Mouse (Mus musculus) CH12.LX (cell line): Measurements from ENCODE around the gene Cd163. TPM values are rescaled to one million over a fixed set of nuclear protein-coding genes. Genes with fewer than 3 reads are reported as not detected.

ENCODE experiments used
- DNase-seq: peaks from one replicate; pipeline ENCODE4 v3.0.0-alpha.2; 2013; ENCODE audit errors: extremely low read depth
- H3K27ac ChIP-seq: 2 replicates; pipeline ENCODE4 v1.5.1; 2012; ENCODE audit warnings: low read depth, mild to moderate bottlenecking, control low read depth, moderate library complexity; ENCODE audit not compliant: insufficient read depth
- H3K27me3 ChIP-seq: replicated peaks from 2 replicates; pipeline ENCODE3; 2012; ENCODE audit warnings: inconsistent platforms
- H3K36me3 ChIP-seq, 2 experiments: replicated peaks in 1 of 2; 2 replicates each; pipeline versions ENCODE3 to v1.6.1; 2012; ENCODE audit warnings: inconsistent platforms in 1 of 2, low read length in 1 of 2, mild to moderate bottlenecking in 1 of 2, mixed read lengths in 1 of 2, moderate library complexity in 1 of 2; ENCODE audit not compliant: control insufficient read depth in 1 of 2, insufficient read depth in 1 of 2
- H3K4me1 ChIP-seq, 2 experiments: 2 replicates each; pipeline ENCODE4 v1.6.1; 2012; ENCODE audit warnings: inconsistent platforms in 1 of 2, moderate library complexity in 1 of 2; ENCODE audit not compliant: insufficient read depth in 2 of 2, control insufficient read depth in 1 of 2
- H3K4me2 ChIP-seq: 2 replicates; pipeline ENCODE4 v1.6.1; 2012; ENCODE audit warnings: low read depth, mild to moderate bottlenecking, control low read depth; ENCODE audit not compliant: poor library complexity, insufficient read depth, severe bottlenecking
- H3K4me3 ChIP-seq, 3 experiments: fragments of 150-350 bp in 1 of 3; sonication (generic) in 1 of 3; replicated peaks in 1 of 3; 2 replicates each; pipeline versions ENCODE3 to v1.5.1; 2011 to 2012; ENCODE audit warnings: low read depth in 2 of 3, low read length in 2 of 3, mild to moderate bottlenecking in 2 of 3, moderate library complexity in 2 of 3, control low read depth in 1 of 3, improper control_type of control experiment in 1 of 3, inconsistent platforms in 1 of 3, mixed read lengths in 1 of 3; ENCODE audit not compliant: poor library complexity in 1 of 3
- H3K79me2 ChIP-seq: replicated peaks from 2 replicates; pipeline ENCODE4 v1.6.1; 2012; ENCODE audit warnings: mild to moderate bottlenecking, moderate library complexity; ENCODE audit not compliant: control insufficient read depth, poor library complexity, insufficient read depth, severe bottlenecking; ENCODE audit errors: extremely low read depth
- H3K9ac ChIP-seq: 2 replicates; pipeline ENCODE4 v1.6.1; 2012; ENCODE audit warnings: low read depth, mild to moderate bottlenecking, control low read depth, moderate library complexity; ENCODE audit not compliant: insufficient read depth
- H3K9me3 ChIP-seq: replicated peaks from 2 replicates; pipeline ENCODE3; 2012; ENCODE audit warnings: low read length, inconsistent platforms, mixed read lengths
- BHLHE40 ChIP-seq: IDR thresholded peaks from 2 replicates; pipeline ENCODE4 v1.6.1; 2011; ENCODE audit warnings: mild to moderate bottlenecking, low read depth, low read length, improper control_type of control experiment
- CHD1 ChIP-seq: IDR thresholded peaks from 2 replicates; pipeline ENCODE4 v1.6.1; 2012; ENCODE audit warnings: low read depth, low read length, improper control_type of control experiment, inconsistent platforms
- CHD2 ChIP-seq: IDR thresholded peaks from 2 replicates; pipeline ENCODE4 v1.6.1; 2011; ENCODE audit warnings: low read length, improper control_type of control experiment
- E2F4 ChIP-seq: IDR thresholded peaks from 2 replicates; pipeline ENCODE4 v1.6.1; 2011; ENCODE audit warnings: low read depth, low read length, improper control_type of control experiment; ENCODE audit not compliant: insufficient replicate concordance
- ELF1 ChIP-seq: IDR thresholded peaks from 2 replicates; pipeline ENCODE4 v1.6.1; 2014; ENCODE audit warnings: low read depth, mild to moderate bottlenecking, inconsistent platforms, low read length, improper control_type of control experiment
- EP300 ChIP-seq: IDR thresholded peaks from 2 replicates; pipeline ENCODE4 v1.6.1; 2011; ENCODE audit warnings: low read length, improper control_type of control experiment
- ETS1 ChIP-seq: conservative IDR thresholded peaks from 2 replicates; pipeline ENCODE4 v1.6.1; 2012; ENCODE audit warnings: low read depth, mild to moderate bottlenecking, inconsistent platforms, low read length, improper control_type of control experiment, moderate library complexity
- GABPA ChIP-seq: IDR thresholded peaks from 2 replicates; pipeline ENCODE4 v1.6.1; 2012; ENCODE audit warnings: low read depth, low read length, improper control_type of control experiment, inconsistent platforms; ENCODE audit not compliant: insufficient replicate concordance
- HCFC1 ChIP-seq: IDR thresholded peaks from 2 replicates; pipeline ENCODE4 v1.6.1; 2012; ENCODE audit warnings: low read depth, mild to moderate bottlenecking, inconsistent platforms, low read length, improper control_type of control experiment
- IRF4 ChIP-seq: IDR thresholded peaks from 2 replicates; pipeline ENCODE4 v1.6.1; 2014; ENCODE audit warnings: low read depth, mild to moderate bottlenecking, inconsistent platforms, low read length, improper control_type of control experiment
- JUN ChIP-seq: IDR thresholded peaks from 2 replicates; pipeline ENCODE4 v1.6.1; 2011; ENCODE audit warnings: low read depth, mild to moderate bottlenecking, low read length, improper control_type of control experiment, moderate library complexity; ENCODE audit not compliant: insufficient read depth
- JUND ChIP-seq: conservative IDR thresholded peaks from 2 replicates; pipeline ENCODE4 v1.6.1; 2011; ENCODE audit warnings: low read depth, low read length, improper control_type of control experiment
- MAX ChIP-seq: IDR thresholded peaks from 2 replicates; pipeline ENCODE4 v1.6.1; 2011; ENCODE audit warnings: low read length, improper control_type of control experiment
- MAZ ChIP-seq: IDR thresholded peaks from 2 replicates; pipeline ENCODE4 v1.6.1; 2012; ENCODE audit warnings: low read depth, mild to moderate bottlenecking, inconsistent platforms, low read length, improper control_type of control experiment, moderate library complexity
- MYC ChIP-seq: IDR thresholded peaks from 2 replicates; pipeline ENCODE4 v1.6.1; 2011; ENCODE audit warnings: low read depth, mild to moderate bottlenecking, improper control_type of control experiment, low read length
- NRF1 ChIP-seq: IDR thresholded peaks from 2 replicates; pipeline ENCODE4 v1.6.1; 2014; ENCODE audit warnings: low read depth, mild to moderate bottlenecking, inconsistent platforms, low read length, improper control_type of control experiment, moderate library complexity
- PAX5 ChIP-seq: IDR thresholded peaks from 2 replicates; pipeline ENCODE4 v1.6.1; 2012; ENCODE audit warnings: low read length, inconsistent platforms, mixed read lengths
- POLR2A ChIP-seq: IDR thresholded peaks from 2 replicates; pipeline ENCODE4 v1.6.1; 2011; ENCODE audit warnings: low read depth, mild to moderate bottlenecking, improper control_type of control experiment, low read length
- POLR2AphosphoS2 ChIP-seq: IDR thresholded peaks from 2 replicates; pipeline ENCODE4 v1.6.1; 2011; ENCODE audit warnings: low read depth, low read length, improper control_type of control experiment
- RCOR1 ChIP-seq: conservative IDR thresholded peaks from 2 replicates; pipeline ENCODE4 v1.6.1; 2012; ENCODE audit warnings: low read depth, mild to moderate bottlenecking, inconsistent platforms, low read length, improper control_type of control experiment
- SIN3A ChIP-seq: IDR thresholded peaks from 2 replicates; pipeline ENCODE4 v1.6.1; 2012; ENCODE audit warnings: low read length, improper control_type of control experiment, inconsistent platforms
- TBP ChIP-seq: conservative IDR thresholded peaks from 2 replicates; pipeline ENCODE4 v1.6.1; 2011; ENCODE audit warnings: low read depth, low read length, improper control_type of control experiment
- TCF12 ChIP-seq: IDR thresholded peaks from 2 replicates; pipeline ENCODE4 v1.6.1; 2014; ENCODE audit warnings: low read depth, mild to moderate bottlenecking, inconsistent platforms, low read length, improper control_type of control experiment
- UBTF ChIP-seq: IDR thresholded peaks from 2 replicates; pipeline ENCODE4 v1.6.1; 2012; ENCODE audit warnings: low read depth, mild to moderate bottlenecking, inconsistent platforms, low read length, improper control_type of control experiment, moderate library complexity
- USF1 ChIP-seq: IDR thresholded peaks from 2 replicates; pipeline ENCODE4 v1.6.1; 2014; ENCODE audit warnings: low read depth, mild to moderate bottlenecking, inconsistent platforms, low read length, improper control_type of control experiment
- USF2 ChIP-seq: conservative IDR thresholded peaks from 2 replicates; pipeline ENCODE4 v1.6.1; 2011; ENCODE audit warnings: low read depth, low read length, improper control_type of control experiment
- ZKSCAN1 ChIP-seq: IDR thresholded peaks from 2 replicates; pipeline ENCODE4 v1.6.1; 2012; ENCODE audit warnings: low read depth, inconsistent platforms, low read length, improper control_type of control experiment, borderline replicate concordance
- ZMIZ1 ChIP-seq: IDR thresholded peaks from 2 replicates; pipeline ENCODE4 v1.6.1; 2012; ENCODE audit warnings: low read depth, mild to moderate bottlenecking, inconsistent platforms, low read length, improper control_type of control experiment
- ZNF384 ChIP-seq: IDR thresholded peaks from 2 replicates; pipeline ENCODE4 v1.6.1; 2012; ENCODE audit warnings: low read depth, low read length, improper control_type of control experiment, inconsistent platforms
- dilution Hi-C: fragments of 300-500 bp; cut with MboI; formaldehyde crosslinking; loops from 2 replicates; pipeline ENCODE4 v1.14.3; 2020; ENCODE audit warnings: low sequenced_read_pairs; ENCODE audit not compliant: extremely low pct_unique_long_range_greater_than_20kb, extremely low pct_ligation_motif_present
- in situ Hi-C: fragments of 300-500 bp; cut with MboI; formaldehyde crosslinking; loops from 3 replicates; pipeline ENCODE4 v1.14.3; 2019; ENCODE audit warnings: low sequenced_read_pairs, low pct_ligation_motif_present, low pct_unique_long_range_greater_than_20kb, mixed read lengths
- polyA plus RNA-seq: library from polyadenylated mRNA; unstranded; fragments of >175 nt; gene quantifications from 2 replicates; pipeline ENCODE4 v1.2.1, GENCODE M21; 2012; ENCODE audit warnings: low read depth; ENCODE audit not compliant: insufficient read length
- total RNA-seq, 2 experiments: library from RNA; depleted of rRNA; stranded (reverse); fragments of 300-350 nt in 1 of 2; fragments of >200 nt in 1 of 2; gene quantifications; 2 replicates each; pipeline ENCODE4 v1.2.3; 2012 to 2014

Gene Cd163
- total RNA-seq (2012; rRNA removed) (not detected in 2 replicates), total RNA-seq (2014; rRNA removed) (not detected in 2 replicates), polyA plus RNA-seq (not detected in 2 replicates)

GRCm38 (mm10) chr6:124304356-124304755 lies at the start of gene Cd163:
TSS of gene Cd163 (plus strand) at chr6:124304656.
- no peak for DNase-seq
- no peaks in the 10 kb centered on the region for H3K9me3 ChIP-seq
- TF ChIP-seq POLR2AphosphoS2, result no peak
- no peak for TF ChIP-seq EP300
- TF ChIP-seq CHD2, result no peak
- no peak for TF ChIP-seq CHD1
- TF ChIP-seq JUND, result no peak
- TF ChIP-seq UBTF, result no peak
- no peak for TF ChIP-seq PAX5
- no peak for TF ChIP-seq ETS1
- no peak for TF ChIP-seq MAX
- TF ChIP-seq RCOR1, result no peak
- TF ChIP-seq E2F4, result no peak
- TF ChIP-seq IRF4, result no peak
- no peak for TF ChIP-seq TCF12
- TF ChIP-seq TBP, result no peak
- no peak for TF ChIP-seq HCFC1
- TF ChIP-seq SIN3A, result no peak
- TF ChIP-seq ELF1, result no peak
- TF ChIP-seq NRF1, result no peak
- no peak for TF ChIP-seq ZMIZ1
- no peak for TF ChIP-seq MAZ
- peaks cover 84% of the 10 kb centered on the region for H3K27me3 ChIP-seq
- no peaks in the 10 kb centered on the region for H3K4me1 ChIP-seq
- in situ Hi-C loops, result no loop called here
- H3K36me3 ChIP-seq, result no peaks in the 10 kb centered on the region
- H3K27ac ChIP-seq, result no peak within 1 kb of the TSS
- H3K4me2 ChIP-seq, result no peak within 1 kb of the TSS
- H3K79me2 ChIP-seq, result no peaks in the 10 kb centered on the region
- H3K9ac ChIP-seq, result no peak within 1 kb of the TSS
- dilution Hi-C loops, result no loop called here
- H3K4me3 ChIP-seq, result no peak within 1 kb of the TSS

- Histone ChIP-seq H3K79me2 (no peaks in the 10 kb centered on the region), H3K4me2 (no peak overlapping the region), H3K9me3 (no peaks in the 10 kb centered on the region), H3K4me3 (no peak overlapping the region), H3K9ac (no peak overlapping the region), H3K27me3 (peaks cover 50% of the 10 kb centered on the region), H3K4me1 (no peaks in the 10 kb centered on the region), H3K27ac (no peak overlapping the region), H3K36me3 (no peaks in the 10 kb centered on the region)
- dilution Hi-C loops, result no loop called here
- DNase-seq, result no peak
- in situ Hi-C loops, result no loop called here
- no peak for TF ChIP-seq MAZ
- no peak for TF ChIP-seq SIN3A
- no peak for TF ChIP-seq UBTF
- no peak for TF ChIP-seq ZNF384
- TF ChIP-seq POLR2A, result no peak
- no peak for TF ChIP-seq BHLHE40
- TF ChIP-seq E2F4, result no peak
- TF ChIP-seq NRF1, result no peak
- no peak for TF ChIP-seq ETS1
- TF ChIP-seq MYC, result no peak
- TF ChIP-seq ELF1, result no peak
- TF ChIP-seq JUN, result no peak
- TF ChIP-seq CHD1, result no peak
- no peak for TF ChIP-seq GABPA
- TF ChIP-seq ZKSCAN1, result no peak
- no peak for TF ChIP-seq TCF12
- TF ChIP-seq USF2, result no peak
- no peak for TF ChIP-seq EP300
- TF ChIP-seq USF1, result no peak
Measured at GRCm38 (mm10) chr6:124255721-124256470, 48.6 kb upstream of the Cd163 start.
